Mouse (Mus musculus) cortical plate, adult 2 months (tissue): ENCODE results near the gene Mrm2.

Experiments
- CTCF ChIP-seq: fragments of 200-500 bp; IDR thresholded peaks from 2 replicates; pipeline ENCODE4 v1.5.1; 2011; ENCODE audit warnings: mild to moderate bottlenecking, control low read depth, low read length; ENCODE audit not compliant: insufficient read depth; ENCODE audit errors: extremely low read depth
- POLR2A ChIP-seq: fragments of 200-500 bp; IDR thresholded peaks from 2 replicates; pipeline ENCODE4 v1.6.1; 2011; ENCODE audit warnings: mild to moderate bottlenecking, low read length, control low read depth; ENCODE audit not compliant: insufficient read depth; ENCODE audit errors: extremely low read depth

- TF ChIP-seq CTCF (peak; percentile 67), POLR2A (no peak)
Observed at GRCm38 (mm10) chr5:140336680-140337079, 5.0 kb upstream of the Mrm2 start.
